Mouse (Mus musculus): ENCODE results near the gene Ier5l. TPM values are rescaled to one million over a fixed set of nuclear protein-coding genes. Genes with fewer than 3 reads are reported as not detected.

Ier5l gene
- total RNA-seq, 2 experiments from 2014 or later: 15.2 to 18.0 TPM

- peak; percentile 70 to 84 for DNase-seq (ENCODE audit: low spot score in 2 of 2)
Observed at GRCm38 (mm10) chr2:30441518-30442497, 32.2 kb downstream of the Ier5l start.

- DNase-seq (ENCODE audit: low spot score in 2 of 2): peak in 1 of 2 experiments; percentile 76
Observed at GRCm38 (mm10) chr2:30440701-30441517, 33.1 kb downstream of the Ier5l start.

GRCm38 (mm10) chr2:30440211-30440700 lies 33.8 kb downstream of the Ier5l start:
- no peak for DNase-seq (ENCODE audit: low spot score in 2 of 2)

GRCm38 (mm10) chr2:30439631-30440030 lies 34.4 kb downstream of the Ier5l start:
- no peak for DNase-seq (ENCODE audit: low spot score in 2 of 2)

- no peak for DNase-seq (ENCODE audit: low spot score in 2 of 2)
Observed at GRCm38 (mm10) chr2:30437791-30438190, 36.2 kb downstream of the Ier5l start.

GRCm38 (mm10) chr2:30436809-30437208 lies 37.2 kb downstream of the Ier5l start:
- no peak for DNase-seq (ENCODE audit: low spot score in 2 of 2)

- DNase-seq (ENCODE audit: low spot score in 2 of 2): no peak
Observed at GRCm38 (mm10) chr2:30436156-30436545, 37.9 kb downstream of the Ier5l start.

- DNase-seq (ENCODE audit: low spot score in 2 of 2): peak in 1 of 2 experiments; percentile 85
Observed at GRCm38 (mm10) chr2:30435326-30436155, 38.5 kb downstream of the Ier5l start.

GRCm38 (mm10) chr2:30429156-30429555 lies 44.9 kb downstream of the Ier5l start:
- DNase-seq (ENCODE audit: low spot score in 2 of 2): no peak

Other genes with a start within 250 kb of the Ier5l start
- 10 to 100 TPM; 61.5 to 62.8 TPM for gene Lrrc8a, start 236.5 kb downstream of the Ier5l start, total RNA-seq (2021)
- gene Gm28035, start 233.7 kb downstream of the Ier5l start, total RNA-seq (2021): 1 to 10 TPM; 8.4 to 9.5 TPM
- gene Phyhd1, start 208.0 kb downstream of the Ier5l start, total RNA-seq (2021): 10 to 100 TPM; 17.7 to 20.1 TPM
- gene Gm28038, start 193.2 kb downstream of the Ier5l start, total RNA-seq (2021): not detected
- gene Dolk, start 187.9 kb downstream of the Ier5l start, total RNA-seq (2021): 10 to 100 TPM; 19.8 to 22.3 TPM
- 10 to 100 TPM; 19.5 to 21.9 TPM for gene Nup188, start 187.8 kb downstream of the Ier5l start, total RNA-seq (2021)
- gene Sh3glb2, start 114.9 kb downstream of the Ier5l start, total RNA-seq (2021): 100 to 1,000 TPM; 274 to 286 TPM
- gene Miga2, start 110.0 kb downstream of the Ier5l start, total RNA-seq (2021): 100 to 1,000 TPM; 105 to 111 TPM
- 10 to 100 TPM; 21.9 to 26.3 TPM for gene Dolpp1, start 82.0 kb downstream of the Ier5l start, total RNA-seq (2021)
- gene Crat, start 58.4 kb downstream of the Ier5l start, total RNA-seq (2021): 10 to 100 TPM; 45.9 to 55.6 TPM
- 100 to 1,000 TPM; 170 to 176 TPM for gene Ptpa, start 58.2 kb downstream of the Ier5l start, total RNA-seq (2021)
- 1 to 10 TPM; 4.5 to 5.3 TPM for gene Cstad, start 120.8 kb upstream of the Ier5l start, total RNA-seq (2021)